Mouse (Mus musculus) B cell, adult 2 months (primary cell): ENCODE results near the gene Pus1.
A peak's percentile ranks its signal among the peaks of the same experiment; 100 is the strongest.
"Not testable (repeated sequence)": the region's sequence is repeated elsewhere in the genome, so short reads cannot be mapped to it uniquely, and the experiment has no call there.

ENCODE experiments used
- DNase-seq, 2 experiments: peaks; one replicate each; pipeline ENCODE4 v3.0.0; 2022

The Pus1 gene

GRCm38 (mm10) chr5:110780761-110781528 is 486 bp upstream of the Pus1 start:
- DNase-seq, result no peak

- DNase-seq, result peak in 1 of 2 experiments; percentile 10
Measured at GRCm38 (mm10) chr5:110779276-110779997, 1.0 kb downstream of the Pus1 start.

- no peak for DNase-seq
Measured at GRCm38 (mm10) chr5:110778263-110778662, 2.2 kb downstream of the Pus1 start.

GRCm38 (mm10) chr5:110776141-110776540 is 4.3 kb downstream of the Pus1 start:
- DNase-seq, result no peak

- DNase-seq, result no peak
Measured at GRCm38 (mm10) chr5:110774511-110774910, 5.9 kb downstream of the Pus1 start.

GRCm38 (mm10) chr5:110772945-110773344 is 7.5 kb downstream of the Pus1 start:
- not testable (repeated sequence) for DNase-seq

GRCm38 (mm10) chr5:110770448-110771158 is 9.9 kb downstream of the Pus1 start, which contains the start of gene Ep400:
Gene Ep400 (minus strand): TSS chr5:110770717.
- peak; percentile 100 for DNase-seq

- peak; percentile 49 to 60 for DNase-seq
Measured at GRCm38 (mm10) chr5:110770031-110770445, 10.4 kb downstream of the Pus1 start.

- DNase-seq, result no peak
Measured at GRCm38 (mm10) chr5:110769272-110769671, 11.2 kb downstream of the Pus1 start.

GRCm38 (mm10) chr5:110763890-110764289 is 16.6 kb downstream of the Pus1 start:
- no peak for DNase-seq

GRCm38 (mm10) chr5:110745021-110745420 is 35.4 kb downstream of the Pus1 start:
- no peak for DNase-seq

- DNase-seq, result no peak
Measured at GRCm38 (mm10) chr5:110739496-110740275, 40.8 kb downstream of the Pus1 start.

GRCm38 (mm10) chr5:110735606-110736005 is 44.9 kb downstream of the Pus1 start:
- DNase-seq, result no peak

- no peak for DNase-seq
Measured at GRCm38 (mm10) chr5:110733231-110733823, 47.1 kb downstream of the Pus1 start.

GRCm38 (mm10) chr5:110731227-110731626 is 49.2 kb downstream of the Pus1 start:
- no peak for DNase-seq

GRCm38 (mm10) chr5:110727850-110728249 is 52.6 kb downstream of the Pus1 start:
- DNase-seq, result no peak
